Mouse (Mus musculus) CH12.LX (cell line): ENCODE measurements around the gene Btnl6. TPM values are rescaled to one million over a fixed set of nuclear protein-coding genes. Genes with fewer than 3 reads are reported as not detected.
A peak's percentile ranks its signal among the peaks of the same experiment; 100 is the strongest.

Experiments
- DNase-seq: peaks from one replicate; pipeline ENCODE4 v3.0.0-alpha.2; 2013; ENCODE audit errors: extremely low read depth
- H3K27ac ChIP-seq: 2 replicates; pipeline ENCODE4 v1.5.1; 2012; ENCODE audit warnings: low read depth, mild to moderate bottlenecking, control low read depth, moderate library complexity; ENCODE audit not compliant: insufficient read depth
- H3K27me3 ChIP-seq: replicated peaks from 2 replicates; pipeline ENCODE3; 2012; ENCODE audit warnings: inconsistent platforms
- H3K36me3 ChIP-seq, 2 experiments: replicated peaks in 1 of 2; 2 replicates each; pipeline versions ENCODE3 to v1.6.1; 2012; ENCODE audit warnings: inconsistent platforms in 1 of 2, low read length in 1 of 2, mild to moderate bottlenecking in 1 of 2, mixed read lengths in 1 of 2, moderate library complexity in 1 of 2; ENCODE audit not compliant: control insufficient read depth in 1 of 2, insufficient read depth in 1 of 2
- H3K4me1 ChIP-seq, 2 experiments: 2 replicates each; pipeline ENCODE4 v1.6.1; 2012; ENCODE audit warnings: inconsistent platforms in 1 of 2, moderate library complexity in 1 of 2; ENCODE audit not compliant: insufficient read depth in 2 of 2, control insufficient read depth in 1 of 2
- H3K4me2 ChIP-seq: 2 replicates; pipeline ENCODE4 v1.6.1; 2012; ENCODE audit warnings: low read depth, mild to moderate bottlenecking, control low read depth; ENCODE audit not compliant: poor library complexity, insufficient read depth, severe bottlenecking
- H3K4me3 ChIP-seq, 3 experiments: fragments of 150-350 bp in 1 of 3; sonication (generic) in 1 of 3; replicated peaks in 1 of 3; 2 replicates each; pipeline versions ENCODE3 to v1.5.1; 2011 to 2012; ENCODE audit warnings: low read depth in 2 of 3, low read length in 2 of 3, mild to moderate bottlenecking in 2 of 3, moderate library complexity in 2 of 3, control low read depth in 1 of 3, improper control_type of control experiment in 1 of 3, inconsistent platforms in 1 of 3, mixed read lengths in 1 of 3; ENCODE audit not compliant: poor library complexity in 1 of 3
- H3K79me2 ChIP-seq: replicated peaks from 2 replicates; pipeline ENCODE4 v1.6.1; 2012; ENCODE audit warnings: mild to moderate bottlenecking, moderate library complexity; ENCODE audit not compliant: control insufficient read depth, poor library complexity, insufficient read depth, severe bottlenecking; ENCODE audit errors: extremely low read depth
- H3K9ac ChIP-seq: 2 replicates; pipeline ENCODE4 v1.6.1; 2012; ENCODE audit warnings: low read depth, mild to moderate bottlenecking, control low read depth, moderate library complexity; ENCODE audit not compliant: insufficient read depth
- H3K9me3 ChIP-seq: replicated peaks from 2 replicates; pipeline ENCODE3; 2012; ENCODE audit warnings: low read length, inconsistent platforms, mixed read lengths
- BHLHE40 ChIP-seq: IDR thresholded peaks from 2 replicates; pipeline ENCODE4 v1.6.1; 2011; ENCODE audit warnings: mild to moderate bottlenecking, low read depth, low read length, improper control_type of control experiment
- CHD2 ChIP-seq: IDR thresholded peaks from 2 replicates; pipeline ENCODE4 v1.6.1; 2011; ENCODE audit warnings: low read length, improper control_type of control experiment
- CTCF ChIP-seq, 2 experiments: IDR thresholded peaks in 1 of 2; conservative IDR thresholded peaks in 1 of 2; 2 replicates each; pipeline ENCODE4 v1.5.1; 2011 to 2012; ENCODE audit warnings: low read depth in 2 of 2, low read length in 2 of 2, improper control_type of control experiment in 1 of 2, inconsistent platforms in 1 of 2, mild to moderate bottlenecking in 1 of 2, moderate library complexity in 1 of 2
- ELF1 ChIP-seq: IDR thresholded peaks from 2 replicates; pipeline ENCODE4 v1.6.1; 2014; ENCODE audit warnings: low read depth, mild to moderate bottlenecking, inconsistent platforms, low read length, improper control_type of control experiment
- EP300 ChIP-seq: IDR thresholded peaks from 2 replicates; pipeline ENCODE4 v1.6.1; 2011; ENCODE audit warnings: low read length, improper control_type of control experiment
- ETS1 ChIP-seq: conservative IDR thresholded peaks from 2 replicates; pipeline ENCODE4 v1.6.1; 2012; ENCODE audit warnings: low read depth, mild to moderate bottlenecking, inconsistent platforms, low read length, improper control_type of control experiment, moderate library complexity
- IRF4 ChIP-seq: IDR thresholded peaks from 2 replicates; pipeline ENCODE4 v1.6.1; 2014; ENCODE audit warnings: low read depth, mild to moderate bottlenecking, inconsistent platforms, low read length, improper control_type of control experiment
- KAT2A ChIP-seq: IDR thresholded peaks from 2 replicates; pipeline ENCODE4 v1.6.1; 2012; ENCODE audit warnings: low read length, improper control_type of control experiment, inconsistent platforms; ENCODE audit not compliant: insufficient replicate concordance
- MAX ChIP-seq: IDR thresholded peaks from 2 replicates; pipeline ENCODE4 v1.6.1; 2011; ENCODE audit warnings: low read length, improper control_type of control experiment
- MAZ ChIP-seq: IDR thresholded peaks from 2 replicates; pipeline ENCODE4 v1.6.1; 2012; ENCODE audit warnings: low read depth, mild to moderate bottlenecking, inconsistent platforms, low read length, improper control_type of control experiment, moderate library complexity
- MXI1 ChIP-seq: IDR thresholded peaks from 2 replicates; pipeline ENCODE4 v1.6.1; 2011; ENCODE audit warnings: mild to moderate bottlenecking, low read depth, low read length, improper control_type of control experiment
- MYC ChIP-seq: IDR thresholded peaks from 2 replicates; pipeline ENCODE4 v1.6.1; 2011; ENCODE audit warnings: low read depth, mild to moderate bottlenecking, improper control_type of control experiment, low read length
- NELFE ChIP-seq: IDR thresholded peaks from 2 replicates; pipeline ENCODE4 v1.6.1; 2011; ENCODE audit warnings: low read depth, low read length, improper control_type of control experiment
- NRF1 ChIP-seq: IDR thresholded peaks from 2 replicates; pipeline ENCODE4 v1.6.1; 2014; ENCODE audit warnings: low read depth, mild to moderate bottlenecking, inconsistent platforms, low read length, improper control_type of control experiment, moderate library complexity
- PAX5 ChIP-seq: IDR thresholded peaks from 2 replicates; pipeline ENCODE4 v1.6.1; 2012; ENCODE audit warnings: low read length, inconsistent platforms, mixed read lengths
- POLR2A ChIP-seq: IDR thresholded peaks from 2 replicates; pipeline ENCODE4 v1.6.1; 2011; ENCODE audit warnings: low read depth, mild to moderate bottlenecking, improper control_type of control experiment, low read length
- RAD21 ChIP-seq: IDR thresholded peaks from 2 replicates; pipeline ENCODE4 v1.6.1; 2011; ENCODE audit warnings: low read depth, mild to moderate bottlenecking, low read length, improper control_type of control experiment, moderate library complexity
- RCOR1 ChIP-seq: conservative IDR thresholded peaks from 2 replicates; pipeline ENCODE4 v1.6.1; 2012; ENCODE audit warnings: low read depth, mild to moderate bottlenecking, inconsistent platforms, low read length, improper control_type of control experiment
- SMC3 ChIP-seq: IDR thresholded peaks from 2 replicates; pipeline ENCODE4 v1.6.1; 2011; ENCODE audit warnings: low read depth, low read length, improper control_type of control experiment
- TCF12 ChIP-seq: IDR thresholded peaks from 2 replicates; pipeline ENCODE4 v1.6.1; 2014; ENCODE audit warnings: low read depth, mild to moderate bottlenecking, inconsistent platforms, low read length, improper control_type of control experiment
- USF2 ChIP-seq: conservative IDR thresholded peaks from 2 replicates; pipeline ENCODE4 v1.6.1; 2011; ENCODE audit warnings: low read depth, low read length, improper control_type of control experiment
- ZC3H11A ChIP-seq: IDR thresholded peaks from 2 replicates; pipeline ENCODE4 v1.6.1; 2012; ENCODE audit warnings: low read depth, mild to moderate bottlenecking, inconsistent platforms, low read length, improper control_type of control experiment
- ZKSCAN1 ChIP-seq: IDR thresholded peaks from 2 replicates; pipeline ENCODE4 v1.6.1; 2012; ENCODE audit warnings: low read depth, inconsistent platforms, low read length, improper control_type of control experiment, borderline replicate concordance
- dilution Hi-C: fragments of 300-500 bp; cut with MboI; formaldehyde crosslinking; loops from 2 replicates; pipeline ENCODE4 v1.14.3; 2020; ENCODE audit warnings: low sequenced_read_pairs; ENCODE audit not compliant: extremely low pct_unique_long_range_greater_than_20kb, extremely low pct_ligation_motif_present
- in situ Hi-C: fragments of 300-500 bp; cut with MboI; formaldehyde crosslinking; loops from 3 replicates; pipeline ENCODE4 v1.14.3; 2019; ENCODE audit warnings: low sequenced_read_pairs, low pct_ligation_motif_present, low pct_unique_long_range_greater_than_20kb, mixed read lengths
- polyA plus RNA-seq: library from polyadenylated mRNA; unstranded; fragments of >175 nt; gene quantifications from 2 replicates; pipeline ENCODE4 v1.2.1, GENCODE M21; 2012; ENCODE audit warnings: low read depth; ENCODE audit not compliant: insufficient read length
- total RNA-seq, 2 experiments: library from RNA; depleted of rRNA; stranded (reverse); fragments of 300-350 nt in 1 of 2; fragments of >200 nt in 1 of 2; gene quantifications; 2 replicates each; pipeline ENCODE4 v1.2.3; 2012 to 2014

The Btnl6 gene
- total and polyA plus RNA-seq, 3 experiments: not detected

DNA sequence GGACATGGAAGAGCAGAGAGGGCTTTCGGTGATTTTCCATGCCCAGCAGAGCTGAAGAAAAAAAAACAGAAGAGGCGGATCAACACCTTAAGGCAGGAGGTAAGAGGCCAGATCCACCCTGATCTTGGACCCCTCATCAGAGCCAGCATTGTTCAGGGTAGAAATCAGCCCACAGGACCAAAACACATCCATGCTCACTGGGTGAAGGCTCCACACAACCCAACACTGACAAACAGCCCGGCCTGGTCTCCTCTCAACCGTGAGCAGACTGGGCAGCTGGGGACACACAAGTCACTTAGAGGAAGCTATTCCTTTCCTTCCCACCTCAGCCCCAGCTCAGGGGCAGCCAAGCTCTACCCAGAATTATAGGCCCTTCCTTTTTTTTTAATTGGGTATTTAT lies 30.4 kb upstream of the Btnl6 start:
- no peaks in the 10 kb centered on the region for H3K79me2 ChIP-seq
- DNase-seq: no peak
- no peak overlapping the region for H3K9ac ChIP-seq
- H3K36me3 ChIP-seq: peaks cover 12 to 36% of the 10 kb centered on the region in 2 experiments
- no peak overlapping the region for H3K4me3 ChIP-seq
- no peaks in the 10 kb centered on the region for H3K27me3 ChIP-seq
- dilution Hi-C loops (no loop called here), in situ Hi-C loops (loop anchor here (10.0 kb wide), 1 partner anchor 123 kb away; no protein-coding TSS in a partner anchor)
- H3K9me3 ChIP-seq: no peaks in the 10 kb centered on the region
- no peak for TF ChIP-seq MYC
- no peak for TF ChIP-seq ETS1
- TF ChIP-seq ZKSCAN1: no peak
- TF ChIP-seq TCF12: no peak
- no peak for TF ChIP-seq USF2
- TF ChIP-seq RAD21: no peak
- TF ChIP-seq PAX5: no peak
- TF ChIP-seq CHD2: no peak
- TF ChIP-seq NRF1: no peak
- no peak for TF ChIP-seq KAT2A
- TF ChIP-seq BHLHE40: no peak
- no peak for TF ChIP-seq NELFE
- TF ChIP-seq IRF4: no peak
- no peak for TF ChIP-seq RCOR1
- TF ChIP-seq MAX: no peak
- no peak for TF ChIP-seq MAZ
- no peak overlapping the region for H3K4me2 ChIP-seq
- H3K27ac ChIP-seq: no peak overlapping the region
- peaks cover 0 to 13% of the 10 kb centered on the region in 2 experiments; a peak in 2 of 4 replicates for H3K4me1 ChIP-seq

DNA sequence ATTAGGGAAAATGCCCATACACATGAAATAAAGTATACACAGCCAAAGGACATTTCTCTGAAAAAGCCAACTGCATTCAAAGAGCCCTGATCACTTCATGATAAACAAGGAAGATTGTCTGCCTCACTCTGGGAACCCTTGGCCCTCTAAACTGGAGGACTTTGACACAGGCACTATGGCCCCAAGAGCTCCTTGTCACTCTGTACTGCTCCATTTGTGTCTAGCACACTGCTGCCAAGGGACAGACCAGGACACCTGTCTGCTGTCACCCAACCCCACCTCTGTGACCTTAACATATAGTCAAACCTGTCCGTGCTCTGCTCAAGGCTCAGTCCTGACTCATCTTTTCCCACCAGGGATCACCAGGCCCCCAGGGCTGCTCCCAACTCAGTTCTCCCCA lies 29.6 kb upstream of the Btnl6 start:
- Histone ChIP-seq H3K27me3 (no peaks in the 10 kb centered on the region), H3K4me1 (peaks cover 0 to 19% of the 10 kb centered on the region in 2 experiments; a peak in 2 of 4 replicates), H3K4me3 (no peak overlapping the region), H3K36me3 (peaks cover 12 to 37% of the 10 kb centered on the region in 2 experiments), H3K9ac (no peak overlapping the region), H3K79me2 (no peaks in the 10 kb centered on the region), H3K4me2 (no peak overlapping the region), H3K27ac (no peak overlapping the region), H3K9me3 (no peaks in the 10 kb centered on the region)
- peak; percentile 15 for DNase-seq
- in situ Hi-C loops: loop anchor here (10.0 kb wide), 1 partner anchor 122 kb away; no protein-coding TSS in a partner anchor
- TF ChIP-seq MYC: no peak
- no peak for TF ChIP-seq SMC3
- no peak for TF ChIP-seq EP300
- no peak for TF ChIP-seq MAX
- no peak for TF ChIP-seq KAT2A
- TF ChIP-seq MXI1: no peak
- TF ChIP-seq CTCF (conservative IDR thresholded peaks at IDR 0.05 in 1 of 2, IDR thresholded peaks at IDR 0.05 in 1 of 2; ENCODE audit: low read depth in 2 of 2, low read length in 2 of 2): no peak
- no peak for TF ChIP-seq ZC3H11A
- no peak for TF ChIP-seq PAX5
- no peak for TF ChIP-seq CHD2
- no peak for TF ChIP-seq POLR2A
- TF ChIP-seq ELF1: no peak
- TF ChIP-seq, all 38 proteins: peak for 0
- dilution Hi-C loops: no loop called here
